Mouse (Mus musculus) hindbrain, embryonic 11.5 days (tissue): ENCODE measurements at regions not wholly inside any gene's neighbourhood (a gene's known extent, or its start where the extent isn't known, plus 50 kb on each side); places are given as distances from the start of the nearest gene placed in this dataset.

ENCODE experiments used
- ATAC-seq: fragments of 200-750 bp; cut with Nextera tagmentation; 2 replicates; pipeline ENCODE4 v1.8.0; 2017; ENCODE audit warnings: mild to moderate bottlenecking, moderate TSS enrichment, moderate library complexity; ENCODE audit not compliant: low FRiP score
- DNase-seq: peaks from one replicate; pipeline ENCODE4 v3.0.0-alpha.2; 2015; ENCODE audit warnings: low spot score
- H3K27ac ChIP-seq: fragments of 300-500 bp; sonication (generic); 2 replicates; pipeline ENCODE4 v1.5.1; 2014; ENCODE audit warnings: mild to moderate bottlenecking, low read depth, low read length
- H3K27me3 ChIP-seq: fragments of 300-500 bp; sonication (generic); 2 replicates; pipeline ENCODE4 v1.6.1; 2014; ENCODE audit warnings: mild to moderate bottlenecking, low read length, moderate library complexity, mixed read lengths; ENCODE audit not compliant: control insufficient read depth, insufficient read depth
- H3K36me3 ChIP-seq: fragments of 300-500 bp; sonication (generic); 2 replicates; pipeline ENCODE4 v1.6.1; 2014; ENCODE audit warnings: mild to moderate bottlenecking, low read length, moderate library complexity, mixed read lengths; ENCODE audit not compliant: control insufficient read depth, insufficient read depth
- H3K4me1 ChIP-seq: fragments of 300-500 bp; sonication (generic); replicated peaks from 2 replicates; pipeline ENCODE4 v1.6.1; 2014; ENCODE audit warnings: low read length, mixed read lengths; ENCODE audit not compliant: control insufficient read depth, insufficient read depth
- H3K4me2 ChIP-seq: fragments of 300-500 bp; sonication (generic); replicated peaks from 2 replicates; pipeline ENCODE4 v1.6.1; 2014; ENCODE audit warnings: mild to moderate bottlenecking, low read depth, low read length
- H3K4me3 ChIP-seq: fragments of 300-500 bp; sonication (generic); 2 replicates; pipeline ENCODE4 v1.5.1; 2014; ENCODE audit warnings: low read depth, low read length
- H3K9ac ChIP-seq: fragments of 300-500 bp; sonication (generic); 2 replicates; pipeline ENCODE4 v1.6.1; 2014; ENCODE audit warnings: low read depth, low read length
- H3K9me3 ChIP-seq: fragments of 300-500 bp; sonication (generic); 2 replicates; pipeline ENCODE4 v1.6.1; 2016; ENCODE audit warnings: low read length; ENCODE audit not compliant: control insufficient read depth
- WGBS: fragments of 180-500 bp; shearing (Covaris S2); extraction: QIAGEN DNeasy Blood & Tissue Kit; methylation state at CpG from one replicate; pipeline ENCODE4 v1.1.7; 2014; 5-methylcytosine and 5-hydroxymethylcytosine counted together

DNA sequence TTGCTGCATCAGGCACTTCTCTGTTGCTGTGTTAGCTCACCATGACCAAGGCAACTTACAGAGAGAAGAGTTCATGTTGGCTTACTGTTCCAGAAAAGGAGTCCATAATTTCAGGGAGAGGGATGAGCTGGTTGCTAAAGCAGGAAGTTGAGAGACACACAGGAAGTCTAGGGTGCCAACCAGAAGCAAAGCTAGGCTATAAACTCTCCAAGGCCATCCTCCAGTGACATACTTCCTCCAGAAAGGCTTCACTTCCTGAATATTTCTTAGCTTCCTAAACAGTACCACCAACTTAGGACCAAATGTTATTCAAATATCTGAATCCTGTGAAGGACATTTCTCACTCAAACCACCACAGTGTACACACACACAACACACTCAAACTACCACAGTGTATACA lies 2010.6 kb downstream of the A830018L16Rik start:
- Histone ChIP-seq H3K9me3 (no peaks in the 10 kb centered on the region), H3K4me1 (no peaks in the 10 kb centered on the region), H3K27ac (no peak overlapping the region), H3K4me3 (no peak overlapping the region), H3K36me3 (no peaks in the 10 kb centered on the region), H3K9ac (no peak overlapping the region), H3K27me3 (no peaks in the 10 kb centered on the region), H3K4me2 (no peak overlapping the region)
- DNase-seq = no peak
- ATAC-seq = no peak

DNA sequence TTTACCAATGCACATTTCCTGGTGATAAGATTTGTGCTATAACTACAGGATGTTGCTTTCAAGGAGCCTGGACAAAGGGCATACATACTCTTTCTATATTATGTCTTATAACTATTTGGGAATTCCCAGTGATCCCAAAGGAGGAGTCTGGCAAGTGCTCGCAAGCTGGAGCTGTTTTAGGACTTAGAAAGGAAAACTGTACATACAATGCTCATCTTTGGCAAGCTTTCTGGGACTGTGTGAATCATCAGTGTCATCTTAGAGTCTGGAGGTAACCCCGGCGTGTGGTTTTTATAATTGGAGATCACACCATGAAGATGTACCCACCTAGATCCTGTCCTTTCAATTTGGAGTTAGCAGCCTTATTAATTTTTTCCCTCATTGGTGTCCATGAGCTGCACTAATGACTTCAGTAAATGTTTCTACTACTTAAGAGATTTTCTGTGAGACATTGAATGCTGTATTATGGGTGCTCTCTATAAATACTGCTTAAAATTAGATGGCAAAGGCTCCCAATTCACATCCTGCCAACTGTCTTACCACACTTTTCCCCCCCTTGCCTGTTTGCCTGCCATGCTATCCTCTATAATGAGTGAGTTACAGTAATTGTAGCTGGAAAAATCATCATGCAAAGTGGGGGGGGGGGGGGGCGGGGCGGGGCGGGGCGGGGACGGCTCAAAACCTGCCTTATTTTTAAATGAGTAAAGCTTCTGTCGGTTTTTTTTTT lies 2011.9 kb downstream of the A830018L16Rik start:
- H3K36me3 ChIP-seq = no peaks in the 10 kb centered on the region
- no peaks in the 10 kb centered on the region for H3K27me3 ChIP-seq
- DNase-seq (no peak), ATAC-seq (peak; percentile 39; the same call in 1 of the 2 replicates)
- 25% methylated on average over 9 of the region's 9 CpGs for WGBS
- no peak overlapping the region for H3K9ac ChIP-seq
- H3K9me3 ChIP-seq = no peaks in the 10 kb centered on the region
- no peaks in the 10 kb centered on the region for H3K4me1 ChIP-seq
- H3K27ac ChIP-seq = no peak overlapping the region
- H3K4me2 ChIP-seq = peak overlapping the region; percentile 44
- H3K4me3 ChIP-seq = peak overlapping the region; percentile 35

DNA sequence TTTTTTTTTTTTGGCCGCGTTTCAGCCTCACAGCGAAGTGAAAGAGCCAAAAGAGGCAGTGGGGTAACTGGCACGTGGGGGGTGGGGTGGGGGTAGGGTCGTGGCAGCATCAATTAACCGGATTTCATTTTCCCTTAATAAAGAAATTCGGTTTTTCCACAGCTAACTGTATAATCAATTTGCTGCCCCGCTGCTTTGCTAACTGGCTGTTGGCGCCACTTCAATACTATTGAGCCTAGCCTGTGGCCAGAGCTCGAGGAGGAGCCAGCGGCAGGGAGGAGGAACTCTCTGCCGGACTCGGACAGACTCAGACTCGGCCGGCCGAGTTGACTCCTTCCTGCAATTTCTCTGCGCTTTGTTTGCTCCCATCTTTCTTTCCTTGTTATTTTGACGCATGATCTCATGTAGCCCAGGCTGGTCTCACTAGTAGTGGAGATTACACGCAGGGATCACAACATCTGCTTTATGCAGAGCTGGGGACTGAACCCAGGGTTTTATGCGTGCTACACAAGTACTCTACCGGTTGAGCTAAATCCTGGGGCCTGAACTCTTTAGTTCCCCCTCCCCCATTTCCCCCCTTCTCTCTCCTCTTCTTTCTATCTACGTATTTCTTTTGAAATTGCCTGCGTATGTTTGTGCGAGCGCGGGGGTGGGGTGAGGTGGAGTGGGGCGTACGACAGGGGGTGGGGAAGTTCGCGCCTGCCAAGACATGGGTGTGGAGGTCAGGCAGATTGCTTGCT lies 2012.6 kb downstream of the A830018L16Rik start:
- Histone ChIP-seq H3K9me3 (no peaks in the 10 kb centered on the region), H3K36me3 (no peaks in the 10 kb centered on the region), H3K27me3 (no peaks in the 10 kb centered on the region), H3K9ac (peak overlapping the region; percentile 58), H3K4me2 (peak overlapping the region; percentile 44), H3K4me3 (peak overlapping the region; percentile 35), H3K27ac (no peak overlapping the region), H3K4me1 (no peaks in the 10 kb centered on the region)
- ATAC-seq (peak; percentile 88), DNase-seq (peak; percentile 60)
- WGBS = 9% methylated on average over 30 of the region's 30 CpGs

DNA sequence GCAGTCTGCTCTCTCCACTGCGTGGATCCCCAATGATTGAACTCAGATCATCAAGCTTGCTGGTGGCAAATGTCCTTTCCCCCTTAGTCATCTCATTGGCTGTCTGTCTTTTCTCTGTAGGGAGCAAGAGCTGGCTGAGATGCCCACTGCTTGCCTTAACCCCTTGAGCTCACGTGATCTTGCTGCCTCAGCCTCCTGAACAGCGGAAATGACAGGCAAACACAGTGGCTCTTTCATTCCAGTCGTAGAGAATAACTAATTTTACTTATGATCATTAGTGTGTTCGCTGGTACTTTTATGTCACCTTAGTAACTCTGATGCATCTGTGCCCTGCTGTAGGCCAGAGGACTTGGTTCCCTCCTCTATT lies 2013.1 kb downstream of the A830018L16Rik start:
- no peak overlapping the region for H3K4me2 ChIP-seq
- no peak overlapping the region for H3K27ac ChIP-seq
- no peaks in the 10 kb centered on the region for H3K4me1 ChIP-seq
- no peak overlapping the region for H3K4me3 ChIP-seq
- H3K36me3 ChIP-seq = no peaks in the 10 kb centered on the region
- ATAC-seq (no peak), DNase-seq (no peak)
- WGBS = 55% methylated on average over 5 of the region's 5 CpGs
- H3K9me3 ChIP-seq = no peaks in the 10 kb centered on the region
- H3K27me3 ChIP-seq = no peaks in the 10 kb centered on the region
- H3K9ac ChIP-seq = no peak overlapping the region

DNA sequence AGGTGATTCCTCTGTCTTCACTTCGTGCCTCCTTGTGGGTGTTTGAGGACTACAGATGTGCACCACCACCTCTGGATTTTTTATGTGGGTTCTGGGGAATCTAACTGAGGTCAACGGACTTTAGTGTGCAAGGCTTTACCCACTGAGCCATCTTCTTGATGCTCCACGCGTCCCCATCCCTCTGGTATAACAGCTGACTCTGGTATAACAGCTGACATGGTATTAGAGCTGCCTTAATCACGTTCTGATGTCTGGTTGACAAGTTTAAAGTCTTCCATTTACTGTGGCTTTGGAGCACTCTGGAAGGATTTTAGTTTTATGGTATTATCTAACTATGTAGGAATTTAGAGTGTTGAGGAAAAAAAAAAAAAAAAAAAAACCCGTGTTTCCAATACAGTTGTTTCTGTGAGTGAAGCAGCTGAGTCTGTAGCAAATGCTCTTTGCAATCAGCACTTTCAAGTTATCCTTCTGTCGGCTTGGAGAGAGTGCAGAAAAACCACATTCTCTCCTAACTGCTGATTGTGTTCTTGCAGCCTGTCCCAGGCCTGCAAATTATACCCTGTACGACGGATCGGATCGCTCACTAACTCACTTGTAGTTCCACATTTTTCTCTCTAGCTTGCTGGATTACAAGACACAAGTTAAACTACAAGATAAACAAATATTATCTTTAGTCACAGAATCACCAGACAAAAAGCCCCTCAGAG lies 2013.7 kb downstream of the A830018L16Rik start:
- no peak for DNase-seq
- WGBS = 77% methylated on average over 11 of the region's 11 CpGs

DNA sequence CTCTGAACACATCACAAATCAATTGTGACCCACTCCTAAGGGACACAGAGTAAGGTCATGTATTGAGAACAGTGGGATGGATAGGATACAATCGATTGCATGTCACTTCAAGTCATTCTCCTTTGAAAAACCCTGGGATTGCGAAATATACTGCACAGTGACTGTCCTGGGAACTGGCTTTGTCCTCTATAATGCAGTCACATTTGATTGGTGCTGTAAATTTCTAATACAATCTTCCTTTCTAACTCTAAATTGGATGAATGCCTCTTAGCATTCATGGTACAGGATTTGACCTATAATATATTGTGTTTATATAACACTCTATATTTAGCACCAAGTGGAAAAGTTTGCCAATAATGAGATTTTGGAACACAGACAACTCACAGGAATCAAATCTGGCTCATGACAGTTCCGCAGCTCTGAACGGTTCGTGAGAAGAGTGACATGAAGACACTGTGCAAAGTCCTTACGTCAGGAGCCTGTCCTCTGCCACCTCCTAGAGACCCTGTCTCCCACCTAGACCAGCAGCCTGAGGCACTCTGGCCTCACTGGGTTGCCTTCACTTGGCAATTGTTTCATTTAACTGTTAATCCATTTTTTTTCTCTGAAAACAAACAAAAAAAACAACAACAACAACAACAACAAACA lies 2024.0 kb downstream of the A830018L16Rik start:
- H3K27me3 ChIP-seq = no peaks in the 10 kb centered on the region
- ATAC-seq = no peak
- no peak overlapping the region for H3K9ac ChIP-seq
- whole genome bisulfite sequencing = 87% methylated on average over 6 of the region's 6 CpGs
- DNase-seq = no peak
- no peaks in the 10 kb centered on the region for H3K9me3 ChIP-seq
- no peak overlapping the region for H3K4me2 ChIP-seq
- no peak overlapping the region for H3K4me3 ChIP-seq
- H3K4me1 ChIP-seq = no peaks in the 10 kb centered on the region
- H3K27ac ChIP-seq = no peak overlapping the region
- no peaks in the 10 kb centered on the region for H3K36me3 ChIP-seq

More for the DNA sequence above, 2013.7 kb downstream of the A830018L16Rik start:
- no peaks in the 10 kb centered on the region for H3K4me1 ChIP-seq
- no peak for ATAC-seq
- no peak overlapping the region for H3K9ac ChIP-seq
- no peak overlapping the region for H3K4me3 ChIP-seq
- H3K27me3 ChIP-seq = no peaks in the 10 kb centered on the region
- H3K36me3 ChIP-seq = no peaks in the 10 kb centered on the region
- H3K27ac ChIP-seq = no peak overlapping the region
- H3K9me3 ChIP-seq = no peaks in the 10 kb centered on the region
- no peak overlapping the region for H3K4me2 ChIP-seq

DNA sequence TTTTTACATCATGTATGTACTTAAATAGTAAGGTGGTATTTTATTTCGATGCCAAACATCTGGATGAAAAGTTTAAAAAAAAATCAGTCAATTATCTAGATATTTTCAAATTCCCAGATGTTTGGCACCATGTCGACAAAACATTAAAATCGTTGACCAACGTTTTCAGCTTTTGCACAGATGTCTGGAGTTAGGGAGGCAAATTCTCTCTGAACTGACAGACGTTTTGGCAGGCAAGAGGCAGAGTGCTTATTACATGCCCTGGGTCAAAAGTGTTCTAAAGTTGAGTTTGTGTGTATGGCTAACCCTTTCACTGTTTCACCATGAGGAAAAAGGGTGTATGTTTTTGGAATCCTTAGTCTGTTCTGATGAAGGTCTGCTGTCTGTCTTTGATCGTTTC lies 2028.5 kb downstream of the A830018L16Rik start:
- Histone ChIP-seq H3K4me3 (no peak overlapping the region), H3K4me2 (no peak overlapping the region), H3K36me3 (no peaks in the 10 kb centered on the region), H3K9me3 (no peaks in the 10 kb centered on the region), H3K4me1 (no peaks in the 10 kb centered on the region), H3K27me3 (no peaks in the 10 kb centered on the region), H3K9ac (no peak overlapping the region), H3K27ac (no peak overlapping the region)
- no peak for DNase-seq
- WGBS = 76% methylated on average over 6 of the region's 6 CpGs
- ATAC-seq = no peak

DNA sequence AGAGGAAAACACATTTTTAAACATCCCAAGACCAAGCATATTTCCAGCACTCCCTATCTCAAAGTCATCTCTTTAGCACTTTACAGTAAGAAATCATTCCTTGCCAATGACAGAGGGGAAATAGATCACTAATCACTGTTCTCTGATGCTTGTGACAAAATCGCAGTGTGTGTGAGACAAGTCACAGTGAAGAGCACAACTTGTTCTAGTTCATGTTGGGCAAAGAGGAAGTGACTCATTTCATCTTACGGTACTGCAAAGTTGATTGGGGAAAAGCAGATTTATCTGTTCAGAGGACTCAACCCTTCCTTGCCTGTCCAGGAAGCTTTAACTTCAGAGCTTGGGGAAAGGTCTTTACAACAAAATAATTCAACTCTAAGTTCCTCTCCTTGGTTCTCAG lies 2040.6 kb downstream of the A830018L16Rik start:
- WGBS = 89% methylated on average over 2 of the region's 2 CpGs
- Histone ChIP-seq H3K27me3 (no peaks in the 10 kb centered on the region), H3K27ac (no peak overlapping the region), H3K4me1 (no peaks in the 10 kb centered on the region), H3K9me3 (no peaks in the 10 kb centered on the region), H3K4me3 (no peak overlapping the region), H3K36me3 (no peaks in the 10 kb centered on the region), H3K4me2 (no peak overlapping the region), H3K9ac (no peak overlapping the region)
- ATAC-seq (no peak), DNase-seq (no peak)
